Mouse (Mus musculus) heart, adult 2 months (tissue): ENCODE measurements around the gene Gm49395. TPM values are rescaled to one million over a fixed set of nuclear protein-coding genes. Genes with fewer than 3 reads are reported as not detected.
A peak's percentile ranks its signal among the peaks of the same experiment; 100 is the strongest.

Experiments used
- DNase-seq, 2 experiments: peaks; one replicate each; pipeline ENCODE4 v3.0.0; 2021
- H3K27ac ChIP-seq: fragments of 200-600 bp; 2 replicates; pipeline ENCODE4 v1.8.1; 2022
- H3K27me3 ChIP-seq: fragments of 200-500 bp; 2 replicates; pipeline ENCODE4 v1.6.1; 2012; ENCODE audit warnings: mild to moderate bottlenecking, low read length, inconsistent platforms, mixed read lengths; ENCODE audit not compliant: control insufficient read depth, insufficient read depth
- H3K36me3 ChIP-seq: fragments of 200-500 bp; 2 replicates; pipeline ENCODE4 v1.6.1; 2012; ENCODE audit warnings: low read length, inconsistent platforms; ENCODE audit not compliant: control insufficient read depth, insufficient read depth
- H3K4me1 ChIP-seq: fragments of 200-500 bp; 2 replicates; pipeline ENCODE4 v1.6.1; 2011; ENCODE audit warnings: low read length; ENCODE audit not compliant: control insufficient read depth, insufficient read depth
- H3K4me3 ChIP-seq: fragments of 200-600 bp; 2 replicates; pipeline ENCODE4 v1.8.1; 2022
- H3K79me2 ChIP-seq: fragments of 200-500 bp; replicated peaks from 2 replicates; pipeline ENCODE4 v1.6.1; 2012; ENCODE audit warnings: mild to moderate bottlenecking, inconsistent platforms, low read length, moderate library complexity, mixed read lengths; ENCODE audit not compliant: control insufficient read depth, insufficient read depth
- H3K9ac ChIP-seq: fragments of 200-500 bp; 2 replicates; pipeline ENCODE4 v1.6.1; 2012; ENCODE audit warnings: low read depth, mild to moderate bottlenecking, control low read depth, inconsistent platforms, low read length, mixed read lengths
- CTCF ChIP-seq: fragments of 200-600 bp; IDR thresholded peaks from 2 replicates; pipeline ENCODE4 v1.8.1; 2022; ENCODE audit warnings: antibody characterized with exemption, mild to moderate bottlenecking, moderate library complexity
- EP300 ChIP-seq: fragments of 200-500 bp; IDR thresholded peaks from 2 replicates; pipeline ENCODE4 v1.6.1; 2011; ENCODE audit warnings: low read depth, low read length, control low read depth; ENCODE audit not compliant: insufficient read depth
- POLR2A ChIP-seq: fragments of 200-500 bp; IDR thresholded peaks from 2 replicates; pipeline ENCODE4 v1.6.1; 2011; ENCODE audit warnings: mild to moderate bottlenecking, low read depth, low read length, control low read depth; ENCODE audit not compliant: insufficient read depth
- WGBS: fragments of 180-500 bp; shearing (Covaris S2); methylation state at CpG from one replicate; pipeline ENCODE4 v1.1.7; 2018; 5-methylcytosine and 5-hydroxymethylcytosine counted together
- intact Hi-C: fragments of 180-260 bp; cut with DNase I; formaldehyde crosslinking; loops from one replicate; pipeline ENCODE4 v1.15.1; 2025
- polyA plus RNA-seq: library from polyadenylated mRNA; depleted of rRNA; stranded (reverse); fragments of >200 nt; gene quantifications from 2 replicates; pipeline ENCODE4 v1.2.3, GENCODE M21; 2012
- total RNA-seq, 2 experiments: library from RNA; stranded (reverse); gene quantifications; 2 replicates each; pipeline ENCODE4 v1.2.3; 2021

Gene Gm49395
- total and polyA plus RNA-seq, 3 experiments = 2.4 to 10.5 (median 7.8) TPM

- TF ChIP-seq EP300 (no peak), POLR2A (no peak), CTCF (no peak)
- no peak for DNase-seq
- Histone ChIP-seq H3K9ac (no peak overlapping the region), H3K4me3 (no peak overlapping the region), H3K4me1 (peaks cover 2% of the 10 kb centered on the region), H3K79me2 (no peaks in the 10 kb centered on the region), H3K27ac (peak overlapping the region; percentile 71), H3K36me3 (no peaks in the 10 kb centered on the region; the same call in 1 of the 2 replicates), H3K27me3 (no peaks in the 10 kb centered on the region)
- WGBS = 48% methylated on average over 4 of the region's 4 CpGs
- intact Hi-C loops = no loop called here
Observed at GRCm38 (mm10) chr13:115125130-115125529, 23.4 kb upstream of the Gm49395 start.

- intact Hi-C loops = no loop called here
- DNase-seq = no peak
- no peaks in the 10 kb centered on the region for H3K79me2 ChIP-seq
- H3K9ac ChIP-seq = no peak overlapping the region
- no peaks in the 10 kb centered on the region for H3K27me3 ChIP-seq
- H3K36me3 ChIP-seq = no peaks in the 10 kb centered on the region; the same call in 1 of the 2 replicates
- WGBS = 39% methylated on average over 1 of the region's 1 CpGs
- TF ChIP-seq EP300 = no peak
- no peak for TF ChIP-seq POLR2A
- TF ChIP-seq CTCF = no peak
- peak overlapping the region; percentile 71 for H3K27ac ChIP-seq
- H3K4me1 ChIP-seq = peaks cover 2% of the 10 kb centered on the region
- H3K4me3 ChIP-seq = no peak overlapping the region
Observed at GRCm38 (mm10) chr13:115124521-115124920, 22.8 kb upstream of the Gm49395 start.

- TF ChIP-seq EP300 = no peak
- TF ChIP-seq CTCF = no peak
- TF ChIP-seq POLR2A = peak; percentile 37; the same call in 1 of the 2 replicates
- H3K4me1 ChIP-seq = peaks cover 1% of the 10 kb centered on the region; the same call in 1 of the 2 replicates
- H3K9ac ChIP-seq = no peak overlapping the region
- H3K4me3 ChIP-seq = no peak overlapping the region
- WGBS = 51% methylated on average over 5 of the region's 5 CpGs
- no peaks in the 10 kb centered on the region for H3K36me3 ChIP-seq
- no peaks in the 10 kb centered on the region for H3K79me2 ChIP-seq
- peak in 1 of 2 experiments; percentile 30 for DNase-seq
- intact Hi-C loops = loop anchor here (2.0 kb wide), 2 partner anchors 16 to 70 kb away; no protein-coding TSS in a partner anchor
- H3K27me3 ChIP-seq = no peaks in the 10 kb centered on the region
- peak overlapping the region; percentile 64 for H3K27ac ChIP-seq
Observed at GRCm38 (mm10) chr13:115118756-115119155, 17.0 kb upstream of the Gm49395 start.

GRCm38 (mm10) chr13:115118195-115118594 is 16.5 kb upstream of the Gm49395 start:
- Histone ChIP-seq H3K79me2 (no peaks in the 10 kb centered on the region), H3K36me3 (no peaks in the 10 kb centered on the region), H3K4me1 (peaks cover 1% of the 10 kb centered on the region; the same call in 1 of the 2 replicates), H3K9ac (no peak overlapping the region), H3K27me3 (no peaks in the 10 kb centered on the region), H3K4me3 (no peak overlapping the region), H3K27ac (peak overlapping the region; percentile 64)
- DNase-seq = no peak
- TF ChIP-seq EP300 = no peak
- TF ChIP-seq CTCF = no peak
- TF ChIP-seq POLR2A = no peak
- intact Hi-C loops = loop anchor here (2.0 kb wide), 2 partner anchors 15 to 71 kb away; no protein-coding TSS in a partner anchor
- 66% methylated on average over 3 of the region's 3 CpGs for WGBS

GRCm38 (mm10) chr13:115116930-115117621 is 15.4 kb upstream of the Gm49395 start:
- intact Hi-C loops = loop anchor here (1.0 kb wide), 1 partner anchor 8 kb away; no protein-coding TSS in a partner anchor
- no peaks in the 10 kb centered on the region for H3K36me3 ChIP-seq
- no peaks in the 10 kb centered on the region for H3K27me3 ChIP-seq
- peaks cover 1% of the 10 kb centered on the region; the same call in 1 of the 2 replicates for H3K4me1 ChIP-seq
- no peak for TF ChIP-seq EP300
- TF ChIP-seq POLR2A = no peak
- no peak for TF ChIP-seq CTCF
- peak overlapping the region; percentile 20; the same call in 1 of the 2 replicates for H3K27ac ChIP-seq
- H3K4me3 ChIP-seq = no peak overlapping the region
- WGBS = 84% methylated on average over 3 of the region's 3 CpGs
- no peak overlapping the region for H3K9ac ChIP-seq
- DNase-seq = no peak
- H3K79me2 ChIP-seq = no peaks in the 10 kb centered on the region

GRCm38 (mm10) chr13:115109628-115110027 is 7.9 kb upstream of the Gm49395 start:
- intact Hi-C loops = loop anchor here (1.0 kb wide), 1 partner anchor 8 kb away; no protein-coding TSS in a partner anchor
- 88% methylated on average over 4 of the region's 4 CpGs for WGBS
- peaks cover 5% of the 10 kb centered on the region; the same call in 1 of the 2 replicates for H3K36me3 ChIP-seq
- H3K9ac ChIP-seq = no peak overlapping the region
- DNase-seq = no peak
- no peak overlapping the region; the same call in 1 of the 2 replicates for H3K27ac ChIP-seq
- H3K79me2 ChIP-seq = no peaks in the 10 kb centered on the region
- H3K27me3 ChIP-seq = no peaks in the 10 kb centered on the region
- H3K4me3 ChIP-seq = no peak overlapping the region
- TF ChIP-seq EP300 (no peak), CTCF (no peak), POLR2A (no peak)
- H3K4me1 ChIP-seq = peaks cover 10% of the 10 kb centered on the region
